Mouse (Mus musculus) spleen, embryonic (tissue): Measurements from ENCODE around the gene Mapk11.

ENCODE experiments used
- CTCF ChIA-PET: fragments of 350-600 bp; sonication (Branson Sonifier 250); formaldehyde crosslinking; loops from one replicate; lab custom pipeline; 2022; lab: Charles Lee

Gene Mapk11

GRCm38 (mm10) chr15:89143134-89143533, 6.3 kb downstream of the Mapk11 start:
- CTCF ChIA-PET, result interaction anchor here (0.6 kb wide), 1 partner anchor 129 kb away, joined by 16 read pairs; no protein-coding TSS in a partner anchor

- CTCF ChIA-PET, result interaction anchor here (1.2 to 1.6 kb wide), 2 partner anchors 10 to 12 kb away, joined by 4 to 6 read pairs; no protein-coding TSS in a partner anchor
Observed at GRCm38 (mm10) chr15:89141905-89142304, 7.5 kb downstream of the Mapk11 start.

- CTCF ChIA-PET, result interaction anchor here (0.5 to 1.6 kb wide), 4 partner anchors 9 to 70 kb away, joined by 4 to 7 read pairs (median 6); no protein-coding TSS in a partner anchor
Observed at GRCm38 (mm10) chr15:89141443-89141842, 8.0 kb downstream of the Mapk11 start.

DNA sequence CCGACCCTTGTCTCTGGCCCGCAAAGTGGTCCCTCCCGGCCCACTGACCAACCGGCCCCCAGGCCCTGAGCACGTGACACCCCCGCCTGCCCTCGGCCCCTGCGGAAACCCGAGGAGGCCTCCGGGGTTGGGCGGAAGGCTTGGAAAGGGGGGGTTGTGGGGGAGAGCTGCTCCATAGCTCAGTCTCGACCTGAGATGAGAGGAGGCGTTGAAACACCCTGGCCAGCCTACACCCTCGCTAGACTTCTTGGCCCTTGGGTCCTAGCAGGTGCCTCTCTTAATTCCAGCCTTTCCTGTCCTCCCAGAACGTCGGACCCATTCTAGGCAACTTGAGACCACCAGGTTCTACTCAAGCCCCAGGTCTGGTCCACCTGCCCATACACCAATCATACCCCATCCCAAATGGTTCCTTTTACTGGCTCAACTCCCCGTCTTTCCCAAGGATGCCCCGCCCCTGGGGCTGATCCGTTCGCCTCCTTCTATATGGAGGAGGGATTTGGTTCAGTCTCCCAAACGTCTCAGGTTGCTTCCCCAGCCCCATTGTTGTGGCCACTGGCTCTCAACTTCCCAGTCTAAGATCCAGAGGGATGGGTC, 8.7 kb downstream of the Mapk11 start, which contains the start of gene Mapk12:
TSS of gene Mapk12 (minus strand) at position 45 of the 594 bp plus-strand sequence.
- CTCF ChIA-PET, result interaction anchor here (0.6 to 1.6 kb wide), 3 partner anchors 9 to 66 kb away, joined by 4 to 7 read pairs (median 6); no protein-coding TSS in a partner anchor

GRCm38 (mm10) chr15:89140048-89140658, 9.3 kb downstream of the Mapk11 start:
- CTCF ChIA-PET, result no interaction called here

- CTCF ChIA-PET, result no interaction called here
Observed at GRCm38 (mm10) chr15:89138531-89138930, 10.9 kb downstream of the Mapk11 start.

DNA sequence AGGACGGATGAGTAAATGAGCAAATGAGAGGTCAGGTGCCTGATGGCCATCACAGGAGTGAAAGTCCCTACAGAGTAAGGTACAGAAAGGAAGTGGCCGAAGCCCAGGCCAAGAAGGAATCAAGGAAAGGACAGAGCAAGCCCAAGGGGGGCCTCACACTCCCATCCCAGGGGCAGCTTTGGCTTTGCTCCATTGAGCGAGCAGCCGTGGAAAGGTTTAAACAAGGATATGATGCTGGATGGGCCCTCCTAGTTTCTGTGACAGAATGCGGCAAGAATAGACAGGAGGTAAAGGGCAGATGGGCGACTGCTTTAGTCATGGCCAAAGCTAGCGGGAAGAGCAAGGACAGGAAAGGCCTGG, 11.4 kb downstream of the Mapk11 start:
- CTCF ChIA-PET, result interaction anchor here (0.6 kb wide), 1 partner anchor 71 kb away, joined by 3 read pairs; no protein-coding TSS in a partner anchor

DNA sequence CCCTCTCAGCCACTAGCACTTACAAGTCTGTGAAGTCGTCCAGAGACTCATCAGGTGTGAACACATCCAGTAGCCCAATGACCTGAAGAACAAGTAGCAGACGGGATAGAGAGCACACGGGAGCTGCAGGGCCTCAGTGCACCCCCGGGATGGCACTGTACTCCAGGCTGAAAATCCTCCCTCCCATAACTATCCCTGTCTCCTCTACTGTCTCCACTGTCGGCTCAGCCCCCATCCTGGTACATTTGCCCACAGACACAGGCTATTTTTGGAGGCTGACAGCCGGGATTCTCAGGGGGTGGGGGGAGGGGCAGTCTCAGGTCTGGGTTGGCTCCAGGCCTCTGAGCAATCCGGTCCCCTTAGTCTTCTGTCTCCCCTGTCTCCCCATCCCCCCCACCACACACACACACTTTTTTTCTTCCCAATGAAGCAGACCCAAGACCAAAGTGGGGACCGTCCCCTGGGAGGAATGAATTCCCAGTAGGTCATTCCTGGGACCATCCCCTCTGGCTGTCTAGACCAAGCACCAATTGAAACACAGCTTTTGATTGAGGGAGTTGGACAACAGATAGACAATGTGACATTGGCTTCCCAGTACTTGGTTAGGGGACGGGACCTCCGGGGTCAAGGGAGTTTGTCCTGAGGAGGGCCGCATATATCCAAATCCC, 11.9 kb downstream of the Mapk11 start:
- CTCF ChIA-PET, result interaction anchor here (0.6 to 0.7 kb wide), 2 partner anchors 52 to 72 kb away, joined by 3 to 6 read pairs; no protein-coding TSS in a partner anchor

DNA sequence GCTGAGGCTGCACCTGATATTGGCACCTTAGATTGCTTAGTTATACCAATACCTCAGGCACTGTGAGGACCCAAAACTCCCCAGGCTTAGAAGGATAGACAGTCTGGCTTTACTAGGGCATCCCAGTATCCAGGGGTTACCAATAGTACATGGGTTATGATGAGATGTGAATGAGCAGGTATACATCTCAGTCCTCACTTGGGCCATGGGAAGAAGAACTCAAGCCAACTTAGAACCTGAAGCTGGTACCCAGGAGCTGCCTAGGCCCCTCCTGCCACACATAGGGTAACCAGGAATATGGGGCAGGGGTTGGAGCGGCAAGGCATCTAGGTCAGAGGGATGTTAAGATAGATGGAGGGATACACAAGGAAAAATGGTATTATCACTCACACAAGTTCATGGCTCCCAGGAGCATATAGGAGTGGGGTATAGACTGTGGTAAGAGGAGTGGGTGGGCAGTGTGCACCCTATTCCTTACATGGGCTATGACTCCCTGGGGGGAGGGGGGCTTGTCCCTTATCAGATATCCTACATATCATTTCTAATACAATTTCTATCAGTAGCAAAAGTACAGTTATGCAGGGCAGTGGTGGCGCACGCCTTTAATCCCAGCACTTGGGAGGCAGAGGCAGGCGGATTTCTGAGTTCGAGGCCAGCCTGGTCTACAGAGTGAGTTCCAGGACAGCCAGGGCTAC, 12.8 kb downstream of the Mapk11 start:
- CTCF ChIA-PET, result interaction anchor here (0.7 kb wide), 1 partner anchor 53 kb away, joined by 6 read pairs; no protein-coding TSS in a partner anchor

DNA sequence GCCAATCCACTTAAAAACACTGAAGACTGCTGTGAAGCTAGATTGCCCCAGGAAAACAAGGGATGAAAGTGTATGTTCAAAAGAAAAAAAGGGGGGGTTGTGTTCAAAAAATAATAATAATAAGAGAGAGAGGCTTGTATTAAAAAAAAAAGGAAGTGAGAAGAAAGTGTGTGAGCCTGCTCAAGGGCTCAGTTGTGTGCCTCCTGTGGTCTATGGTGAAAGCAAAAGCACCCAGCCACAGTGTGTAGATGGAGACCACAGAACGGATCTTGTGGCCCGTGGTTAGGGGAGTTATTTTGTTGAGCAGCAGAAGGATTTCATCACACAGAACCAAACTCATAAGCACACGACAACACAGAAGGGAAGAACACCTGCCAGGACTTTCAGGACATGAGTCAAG, 18.1 kb downstream of the Mapk11 start:
- CTCF ChIA-PET, result interaction anchor here (0.5 to 1.4 kb wide), 3 partner anchors 10 to 224 kb away, joined by 4 to 6 read pairs (median 4); partner anchors contain the start of genes Lmf2 and Ncaph2

DNA sequence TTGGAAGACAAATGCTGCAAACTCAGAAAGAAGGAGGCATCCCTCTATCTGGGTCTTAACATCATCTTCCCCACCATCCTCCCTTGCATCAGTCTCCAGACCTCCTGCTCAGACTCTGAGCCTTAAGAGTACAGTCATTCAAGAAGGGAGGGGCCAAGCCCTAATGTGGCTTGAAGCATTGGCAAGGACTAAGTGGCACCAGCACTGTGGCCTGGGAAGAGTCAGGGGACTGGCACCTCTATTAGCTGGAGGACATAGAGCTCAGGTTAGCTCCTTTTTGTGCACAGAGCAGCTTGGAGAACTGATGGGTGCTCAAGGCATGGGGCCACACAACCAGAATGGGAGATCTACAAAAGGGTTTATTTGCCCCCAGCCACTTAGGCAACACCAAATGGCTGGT, 19.2 kb downstream of the Mapk11 start:
- CTCF ChIA-PET, result interaction anchor here (0.7 to 3.4 kb wide), 4 partner anchors 11 to 225 kb away, joined by 3 to 15 read pairs (median 4); partner anchors contain the start of genes Lmf2 and Ncaph2

DNA sequence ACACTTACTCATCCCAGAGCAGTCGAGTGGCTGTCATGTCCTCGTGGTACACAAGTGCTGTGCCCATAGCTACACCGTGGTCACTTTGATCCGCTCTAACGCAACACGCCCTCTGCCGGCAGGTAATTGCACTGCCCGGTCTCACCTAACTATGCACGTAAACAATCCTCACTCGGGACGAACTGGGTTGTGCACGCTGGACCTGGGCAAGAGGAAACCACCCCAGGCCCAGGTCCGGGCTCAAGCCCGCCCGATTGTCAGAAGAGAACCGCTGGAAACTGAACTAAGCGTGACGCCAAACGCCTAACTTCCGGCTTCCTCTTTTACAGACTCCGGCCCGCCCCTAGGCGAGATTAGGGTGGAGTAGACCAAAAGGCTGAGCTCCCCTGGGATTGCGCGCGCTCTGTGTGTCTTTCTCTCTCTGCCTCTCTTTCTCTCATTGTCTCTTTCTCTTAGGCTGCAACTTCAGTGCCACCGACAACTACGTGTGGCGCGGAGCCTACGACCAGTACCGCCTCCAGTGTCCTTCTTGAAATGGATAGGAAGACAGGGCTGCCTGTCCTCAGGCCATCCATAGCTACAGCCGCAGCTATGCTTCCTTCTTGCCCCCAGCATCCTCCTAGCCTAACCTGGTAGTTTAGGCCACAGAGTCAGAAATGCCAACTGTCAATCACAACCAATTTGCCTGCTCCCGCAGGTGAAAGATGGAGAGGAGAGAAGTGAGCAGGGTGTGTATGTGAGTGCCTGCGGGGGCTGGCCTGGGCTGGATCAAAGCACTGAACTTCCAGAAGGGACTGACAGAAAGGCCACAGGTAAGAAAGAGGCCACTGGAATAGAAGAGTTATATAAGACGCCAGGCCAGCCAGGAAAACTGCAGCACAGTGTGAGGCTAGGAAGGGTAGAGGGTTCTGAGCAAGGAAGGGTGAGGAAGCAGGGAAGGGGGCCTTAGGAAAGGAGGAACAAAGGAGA, 20.8 kb downstream of the Mapk11 start, which contains the start of gene Hdac10:
TSS of gene Hdac10 (minus strand) at position 319 of the 969 bp plus-strand sequence.
- CTCF ChIA-PET, result interaction anchor here (0.6 to 3.4 kb wide), 3 partner anchors 17 to 117 kb away, joined by 3 to 15 read pairs (median 4); no protein-coding TSS in a partner anchor

- CTCF ChIA-PET, result interaction anchor here (0.5 to 3.4 kb wide), 3 partner anchors 18 to 96 kb away, joined by 3 to 15 read pairs (median 5); no protein-coding TSS in a partner anchor
Observed at GRCm38 (mm10) chr15:89127364-89127940, 22.0 kb downstream of the Mapk11 start.

DNA sequence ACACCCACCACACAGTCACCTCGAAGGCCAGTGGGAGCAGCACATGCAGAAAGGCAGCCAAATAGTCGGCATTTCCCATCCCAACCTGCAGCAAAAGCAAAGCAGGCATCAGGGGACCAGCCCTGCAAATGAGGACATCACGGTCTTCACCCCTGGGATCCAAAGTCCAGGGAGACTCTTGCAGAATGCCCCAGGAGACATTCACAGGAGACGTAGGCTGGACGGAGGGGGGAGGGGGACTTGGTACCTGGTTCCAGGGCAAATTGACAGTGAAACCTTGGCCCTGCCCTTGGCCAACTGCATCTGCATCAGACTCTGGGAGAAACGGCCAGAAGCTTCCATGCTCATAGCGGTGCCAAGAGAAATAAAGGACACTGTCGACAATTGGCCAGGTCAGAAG, 22.8 kb downstream of the Mapk11 start:
- CTCF ChIA-PET, result interaction anchor here (3.4 kb wide), 1 partner anchor 19 kb away, joined by 15 read pairs; no protein-coding TSS in a partner anchor

GRCm38 (mm10) chr15:89125351-89125750, 24.1 kb downstream of the Mapk11 start:
- CTCF ChIA-PET, result no interaction called here

DNA sequence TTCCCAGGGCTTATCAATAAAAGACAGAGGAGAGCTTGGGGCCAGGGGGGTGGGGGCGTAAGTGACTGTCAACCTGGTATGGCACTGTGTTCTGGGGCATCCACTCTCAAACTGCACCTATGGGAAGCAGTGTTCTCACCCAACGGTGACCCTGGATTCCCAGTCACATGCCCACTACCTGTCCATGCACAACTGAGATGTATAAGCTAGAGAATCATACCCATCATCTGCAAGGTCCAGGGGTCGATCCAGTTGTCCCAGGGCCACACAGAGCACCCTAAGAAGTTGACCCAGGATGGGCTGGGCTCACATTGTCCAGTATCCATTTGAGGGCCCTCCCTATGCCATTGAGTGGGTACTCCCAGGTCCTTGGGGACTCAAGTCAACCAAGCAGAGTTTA, 25.1 kb downstream of the Mapk11 start:
- CTCF ChIA-PET, result interaction anchor here (1.2 kb wide), 1 partner anchor 33 kb away, joined by 4 read pairs; no protein-coding TSS in a partner anchor

- CTCF ChIA-PET, result interaction anchor here (0.7 to 1.2 kb wide), 2 partner anchors 33 to 44 kb away, joined by 4 read pairs; no protein-coding TSS in a partner anchor
Observed at GRCm38 (mm10) chr15:89123595-89123994, 25.8 kb downstream of the Mapk11 start.

DNA sequence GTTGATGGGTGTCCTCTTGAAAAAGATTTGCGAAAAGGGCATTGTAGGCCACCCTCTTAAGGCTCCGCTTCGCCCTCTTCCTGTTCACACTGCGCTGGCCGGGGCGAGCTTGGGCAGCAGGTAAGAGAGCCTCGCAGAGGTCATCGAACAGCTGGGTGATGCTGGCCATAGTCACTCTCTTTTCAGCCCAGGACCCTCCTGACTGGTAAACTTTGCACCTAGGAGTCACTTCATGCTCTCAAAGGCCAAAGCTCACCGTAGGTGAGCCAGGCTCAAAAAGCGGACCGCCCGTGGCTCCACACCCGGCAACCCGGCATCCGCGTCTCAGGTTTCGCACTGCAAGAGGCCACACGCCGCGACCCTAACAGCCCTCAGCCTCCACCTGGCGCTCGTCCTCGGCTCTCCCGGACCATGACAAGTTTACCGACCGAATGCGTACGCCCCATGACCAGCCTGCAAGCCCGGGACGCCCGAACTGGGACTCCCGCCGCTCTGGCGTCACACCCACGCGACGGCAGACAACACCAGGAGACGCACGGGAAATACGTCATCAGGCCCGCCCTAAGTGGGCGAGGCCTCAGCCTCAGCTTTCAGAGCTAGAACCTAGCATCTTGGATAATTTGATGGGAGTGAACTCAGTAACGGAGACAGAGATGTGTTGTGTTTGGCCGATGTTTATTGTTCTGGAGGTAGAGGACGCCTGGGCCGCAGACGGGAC, 26.6 kb downstream of the Mapk11 start, which contains the start of gene Tubgcp6:
TSS of gene Tubgcp6 (minus strand) at position 464 of the 718 bp plus-strand sequence.
- CTCF ChIA-PET, result no interaction called here
